Mouse (Mus musculus): ENCODE results near the gene Tmem109. TPM values are rescaled to one million over a fixed set of nuclear protein-coding genes. Genes with fewer than 3 reads are reported as not detected.

Gene Tmem109
- polyA plus RNA-seq, 2 experiments from 2014 or later, result 57.5 to 82.3 TPM

- no peak for ATAC-seq
These were observed 801 bp downstream of the Tmem109 start for GRCm38 (mm10) chr19:10880975-10881425.

GRCm38 (mm10) chr19:10880085-10880974 is 1.5 kb downstream of the Tmem109 start:
- peak; percentile 77 for ATAC-seq

GRCm38 (mm10) chr19:10878201-10878837 is 3.5 kb downstream of the Tmem109 start:
- no peak for ATAC-seq

- ATAC-seq, result no peak
These were observed 10.4 kb downstream of the Tmem109 start for GRCm38 (mm10) chr19:10871328-10871961.

- no peak for ATAC-seq
These were observed 11.1 kb downstream of the Tmem109 start for GRCm38 (mm10) chr19:10870676-10871075.

GRCm38 (mm10) chr19:10869886-10870527 is 11.8 kb downstream of the Tmem109 start, which contains the start of gene Tmem132a:
Gene Tmem132a (minus strand): TSS chr19:10869940.
- no peak for ATAC-seq

- ATAC-seq, result no peak
These were observed 12.4 kb downstream of the Tmem109 start for GRCm38 (mm10) chr19:10869241-10869885.

- ATAC-seq, result no peak
These were observed 13.1 kb downstream of the Tmem109 start for GRCm38 (mm10) chr19:10868623-10869141.

GRCm38 (mm10) chr19:10867946-10868622 is 13.7 kb downstream of the Tmem109 start:
- ATAC-seq, result no peak

GRCm38 (mm10) chr19:10866351-10866750 is 15.4 kb downstream of the Tmem109 start:
- ATAC-seq, result no peak

GRCm38 (mm10) chr19:10860072-10860497 is 21.7 kb downstream of the Tmem109 start:
- ATAC-seq, result no peak

- ATAC-seq, result no peak
These were observed 25.3 kb downstream of the Tmem109 start for GRCm38 (mm10) chr19:10856520-10856919.

GRCm38 (mm10) chr19:10855422-10855821 is 26.4 kb downstream of the Tmem109 start:
- no peak for ATAC-seq

GRCm38 (mm10) chr19:10847311-10848087 is 34.3 kb downstream of the Tmem109 start:
- no peak for ATAC-seq

- no peak for ATAC-seq
These were observed 35.7 kb downstream of the Tmem109 start for GRCm38 (mm10) chr19:10846150-10846549.

- peak; percentile 23 for ATAC-seq
These were observed 36.3 kb downstream of the Tmem109 start for GRCm38 (mm10) chr19:10845454-10845853.

- no peak for ATAC-seq
These were observed 37.6 kb downstream of the Tmem109 start for GRCm38 (mm10) chr19:10844206-10844605.

GRCm38 (mm10) chr19:10842914-10843313 is 38.9 kb downstream of the Tmem109 start:
- no peak for ATAC-seq

- peak; percentile 32 for ATAC-seq
These were observed 39.8 kb downstream of the Tmem109 start for GRCm38 (mm10) chr19:10841721-10842626.
